ENCODE assay signal across 8 mouse cellular contexts in genomic region chr4:76370041-76370880, GRCm38 (mm10).
DNase-seq lines count a peak whose midpoint lies in the region; ATAC-seq and TF ChIP-seq lines count a peak whose summit lies in the region.

No protein-coding gene starts in this region.

- ATAC-seq in forebrain, embryonic 16.5 days = peak; percentile 91
- ATAC-seq in hindbrain, postnatal 0 days = peak; percentile 68
- ATAC-seq in midbrain, embryonic 13.5 days = 0 out of 2 replicates have a peak, but pooled peaks have one; percentile 62
- ATAC-seq in erythroid progenitor cell, adult 5-6 weeks (replicated peaks; ENCODE audit: low FRiP score, poor library complexity, severe bottlenecking) = no peak
- ATAC-seq in activated CD4-positive, CD25-positive, alpha-beta regulatory T cell, adult 4 months = no peak

- no peaks in the 10 kb centered on the region for H3K27me3 ChIP-seq in forebrain, embryonic 16.5 days (replicated peaks; ENCODE audit: control insufficient read depth, insufficient read depth, low read length)
- H3K27me3 ChIP-seq in hindbrain, postnatal 0 days (ENCODE audit: insufficient read depth, low read length) = no peaks in the 10 kb centered on the region
- no peaks in the 10 kb centered on the region for H3K27me3 ChIP-seq in midbrain, embryonic 13.5 days

- H3K36me3 ChIP-seq in forebrain, embryonic 16.5 days (ENCODE audit: control insufficient read depth, insufficient read depth) = no peaks in the 10 kb centered on the region
- no peaks in the 10 kb centered on the region for H3K36me3 ChIP-seq in hindbrain, postnatal 0 days (ENCODE audit: insufficient read depth, low read length)
- no peaks in the 10 kb centered on the region for H3K36me3 ChIP-seq in midbrain, embryonic 13.5 days

- no peak for TF ChIP-seq CTCF in hindbrain, postnatal 0 days (IDR thresholded peaks at IDR 0.05; ENCODE audit: low read depth)
- no peak for TF ChIP-seq CTCF in left cerebral cortex, adult 2 months (IDR thresholded peaks at IDR 0.05)

- peak; percentile 25 for DNase-seq in 3T3-L1 (ENCODE audit: low read depth, low spot score)
- DNase-seq in hindbrain, postnatal 0 days (ENCODE audit: low spot score) = peak; percentile 61
- peak in 1 of 2 experiments; percentile 22 for DNase-seq in left cerebral cortex, adult 2 months (ENCODE audit: extremely low spot score in 1 of 2, low spot score in 2 of 2)

- peak overlapping the region; percentile 84 for H3K27ac ChIP-seq in brown adipose tissue, adult 24 weeks (replicated peaks; ENCODE audit: low read depth, low read length)
- H3K27ac ChIP-seq in forebrain, embryonic 16.5 days (ENCODE audit: low read length) = 0 out of 2 replicates have a peak overlapping the region, but pooled peaks have one; percentile 3
- peak overlapping the region; percentile 54 for H3K27ac ChIP-seq in hindbrain, postnatal 0 days
- peak overlapping the region; percentile 47; the same call in 1 of the 2 replicates for H3K27ac ChIP-seq in left cerebral cortex, adult 2 months
- H3K27ac ChIP-seq in midbrain, embryonic 13.5 days = peak overlapping the region; percentile 41

- no peaks in the 10 kb centered on the region for H3K9me3 ChIP-seq in forebrain, embryonic 16.5 days (ENCODE audit: control insufficient read depth, low read length)
- no peaks in the 10 kb centered on the region for H3K9me3 ChIP-seq in hindbrain, postnatal 0 days (ENCODE audit: low read length)
- H3K9me3 ChIP-seq in midbrain, embryonic 13.5 days = no peaks in the 10 kb centered on the region

- peak overlapping the region; percentile 33; the same call in 1 of the 2 replicates for H3K4me3 ChIP-seq in brown adipose tissue, adult 24 weeks (ENCODE audit: insufficient read depth, low read depth, low read length)
- no peak overlapping the region for H3K4me3 ChIP-seq in forebrain, embryonic 16.5 days (replicated peaks; ENCODE audit: low read length)
- H3K4me3 ChIP-seq in hindbrain, postnatal 0 days (ENCODE audit: low read length) = no peak overlapping the region
- no peak overlapping the region for H3K4me3 ChIP-seq in left cerebral cortex, adult 2 months
- no peak overlapping the region for H3K4me3 ChIP-seq in midbrain, embryonic 13.5 days (replicated peaks)

- peaks cover 10% of the 10 kb centered on the region; the same call in 1 of the 2 replicates for H3K4me1 ChIP-seq in brown adipose tissue, adult 24 weeks (ENCODE audit: control insufficient read depth, insufficient read depth, insufficient read length, low read length)
- peaks cover 16% of the 10 kb centered on the region for H3K4me1 ChIP-seq in forebrain, embryonic 16.5 days (replicated peaks; ENCODE audit: control insufficient read depth, insufficient read depth, low read length)
- H3K4me1 ChIP-seq in hindbrain, postnatal 0 days (ENCODE audit: insufficient read depth, low read length) = peaks cover 3% of the 10 kb centered on the region; the same call in 1 of the 2 replicates
- H3K4me1 ChIP-seq in midbrain, embryonic 13.5 days (replicated peaks) = peaks cover 34% of the 10 kb centered on the region

- intact Hi-C loops in left cerebral cortex, adult 2 months (cut with DNase I) = no loop called here

- WGBS in forebrain, embryonic 16.5 days = 12% methylated on average over 4 of the region's 4 CpGs
- 28% methylated on average over 4 of the region's 4 CpGs for WGBS in hindbrain, postnatal 0 days
- WGBS in midbrain, embryonic 13.5 days = 30% methylated on average over 4 of the region's 4 CpGs

- H3K4me2 ChIP-seq in forebrain, embryonic 16.5 days (ENCODE audit: low read length) = no peak overlapping the region
- peak overlapping the region; percentile 27; the same call in 1 of the 2 replicates for H3K4me2 ChIP-seq in hindbrain, postnatal 0 days (ENCODE audit: low read depth, low read length)
- H3K4me2 ChIP-seq in midbrain, embryonic 13.5 days (replicated peaks) = no peak overlapping the region

- no peak overlapping the region for H3K9ac ChIP-seq in forebrain, embryonic 16.5 days (replicated peaks; ENCODE audit: low read depth, low read length)
- no peak overlapping the region for H3K9ac ChIP-seq in hindbrain, postnatal 0 days (replicated peaks; ENCODE audit: low read length)
- H3K9ac ChIP-seq in midbrain, embryonic 13.5 days (replicated peaks) = no peak overlapping the region

Comparison
In these comparisons a context has a peak if more than half of its experiments do, and no peak if none do; other contexts are left out.
1. H3K27ac ChIP-seq: peak in every context shown above with its lines; median percentile 84 in brown adipose tissue, adult 24 weeks; 54 in hindbrain, postnatal 0 days; 47 in left cerebral cortex, adult 2 months; 41 in midbrain, embryonic 13.5 days; 3 in forebrain, embryonic 16.5 days.
2. ATAC-seq: peak in forebrain, embryonic 16.5 days (single experiment), hindbrain, postnatal 0 days (single experiment) and midbrain, embryonic 13.5 days (single experiment); none in erythroid progenitor cell, adult 5-6 weeks (single experiment) and activated CD4-positive, CD25-positive, alpha-beta regulatory T cell, adult 4 months (single experiment).